9 mouse cellular contexts compared by ENCODE assay signal in genomic region chr13:97566071-97566470, GRCm38 (mm10).
A peak's percentile ranks its signal among the peaks of the same experiment; 100 is the strongest.
DNase-seq lines count a peak whose midpoint lies in the region; ATAC-seq and TF ChIP-seq lines count a peak whose summit lies in the region.
"Had no signal": no experiment of that assay in that cellular context is flagged by ENCODE, and none has a peak within 500 bp of the region (broad histone marks: within the 10 kb centered on the region; RNA-seq: fewer than 3 reads in every experiment).

No protein-coding gene starts in this region.

- ATAC-seq in monocyte, adult 5-6 weeks (replicated peaks; ENCODE audit: insufficient number of reproducible peaks, low FRiP score, low TSS enrichment, poor library complexity, severe bottlenecking): no peak

- intact Hi-C loops in left cerebral cortex, adult 2 months (cut with DNase I): no loop called here
- intact Hi-C loops in left cerebral cortex, postnatal 10 days (cut with DNase I): no loop called here
- intact Hi-C loops in gastrocnemius, adult 2 months (cut with DNase I): no loop called here

- no peak for TF ChIP-seq CTCF in left cerebral cortex, adult 2 months (IDR thresholded peaks at IDR 0.05)
- TF ChIP-seq CTCF in gastrocnemius, adult 2 months (IDR thresholded peaks at IDR 0.05): no peak

- H3K4me3 ChIP-seq in left cerebral cortex, adult 2 months: no peak overlapping the region
- H3K4me3 ChIP-seq in gastrocnemius, adult 2 months: no peak overlapping the region

- DNase-seq in adrenal gland, postnatal 14 days: peak; percentile 18
- DNase-seq in adrenal gland, adult 18-20 months (ENCODE audit: low spot score in 2 of 2): no peak
- no peak for DNase-seq in left cerebral cortex, adult 2 months (ENCODE audit: extremely low spot score in 1 of 2, low spot score in 2 of 2)
- DNase-seq in left cerebral cortex, postnatal 10 days (ENCODE audit: extremely low spot score in 1 of 2, low spot score in 2 of 2): no peak
- peak; percentile 70 for DNase-seq in gastrocnemius, adult 2 months
- DNase-seq in layer of hippocampus, postnatal 10 days (ENCODE audit: low spot score in 2 of 2): peak; percentile 41 to 52
- DNase-seq in cerebellum, postnatal 4 days (ENCODE audit: low spot score in 2 of 2): no peak
- DNase-seq: thymus, postnatal 25 days had no signal

- peak overlapping the region; percentile 55 for H3K27ac ChIP-seq in left cerebral cortex, adult 2 months
- H3K27ac ChIP-seq in gastrocnemius, adult 2 months: peak overlapping the region; percentile 57

Comparison
In these comparisons a context has a peak if more than half of its experiments do, and no peak if none do; other contexts are left out.
1. DNase-seq: peak in adrenal gland, postnatal 14 days (single experiment), gastrocnemius, adult 2 months (single experiment) and layer of hippocampus, postnatal 10 days (2 of 2); none in adrenal gland, adult 18-20 months (0 of 2), left cerebral cortex, adult 2 months (0 of 2), left cerebral cortex, postnatal 10 days (0 of 2) and cerebellum, postnatal 4 days (0 of 2).